Mouse (Mus musculus) ES-E14 (cell line): Measurements from ENCODE around the gene Tecr. TPM values are rescaled to one million over a fixed set of nuclear protein-coding genes. Genes with fewer than 3 reads are reported as not detected.

ENCODE experiments used
- DNase-seq: peaks from one replicate; pipeline ENCODE4 v3.0.0-alpha.2; 2013; ENCODE audit warnings: low read depth, low spot score
- H3K27ac ChIP-seq: 2 replicates; pipeline ENCODE4 v1.5.1; 2012; ENCODE audit warnings: low read depth, mild to moderate bottlenecking, low read length, moderate library complexity, mixed read lengths; ENCODE audit not compliant: poor library complexity, insufficient read depth, severe bottlenecking
- H3K36me3 ChIP-seq: 2 replicates; pipeline ENCODE4 v1.6.1; 2012; ENCODE audit warnings: mild to moderate bottlenecking, low read length, moderate library complexity, mixed read lengths; ENCODE audit not compliant: control insufficient read depth, poor library complexity, insufficient read depth, severe bottlenecking
- H3K4me1 ChIP-seq, 2 experiments: fragments of 150-350 bp in 1 of 2; sonication (generic) in 1 of 2; 2 replicates each; pipeline ENCODE4 v1.6.1; 2012; ENCODE audit warnings: low read length in 2 of 2, mild to moderate bottlenecking in 1 of 2, mixed read lengths in 1 of 2; ENCODE audit not compliant: control insufficient read depth in 2 of 2, insufficient read depth in 2 of 2, poor library complexity in 1 of 2
- H3K4me3 ChIP-seq, 2 experiments: fragments of 150-350 bp in 1 of 2; sonication (generic) in 1 of 2; 2 replicates each; pipeline ENCODE4 v1.5.1; 2012; ENCODE audit warnings: low read length in 2 of 2, low read depth in 1 of 2, mild to moderate bottlenecking in 1 of 2, mixed read lengths in 1 of 2; ENCODE audit not compliant: insufficient read depth in 1 of 2, poor library complexity in 1 of 2, severe bottlenecking in 1 of 2
- H3K9ac ChIP-seq: 2 replicates; pipeline ENCODE4 v1.6.1; 2012; ENCODE audit warnings: low read depth, mild to moderate bottlenecking, low read length, mixed read lengths; ENCODE audit not compliant: poor library complexity, insufficient read depth, severe bottlenecking
- H3K9me3 ChIP-seq: fragments of 150-350 bp; sonication (generic); 2 replicates; pipeline ENCODE4 v1.6.1; 2012; ENCODE audit warnings: low read depth, mild to moderate bottlenecking, low read length; ENCODE audit not compliant: control insufficient read depth, insufficient read depth
- CHD2 ChIP-seq: IDR thresholded peaks from 2 replicates; pipeline ENCODE4 v1.6.1; 2014; ENCODE audit warnings: mild to moderate bottlenecking, low read depth, low read length, inconsistent platforms
- HCFC1 ChIP-seq: IDR thresholded peaks from 2 replicates; pipeline ENCODE4 v1.6.1; 2012; ENCODE audit warnings: low read length, inconsistent platforms, borderline replicate concordance; ENCODE audit not compliant: insufficient read depth
- MAFK ChIP-seq: IDR thresholded peaks from 2 replicates; pipeline ENCODE4 v1.6.1; 2014; ENCODE audit warnings: mild to moderate bottlenecking, low read depth, low read length, inconsistent platforms; ENCODE audit not compliant: insufficient read depth
- ZC3H11A ChIP-seq: IDR thresholded peaks from 2 replicates; pipeline ENCODE4 v1.6.1; 2012; ENCODE audit warnings: low read depth, mild to moderate bottlenecking, inconsistent platforms, low read length, borderline replicate concordance
- ZNF384 ChIP-seq: IDR thresholded peaks from 2 replicates; pipeline ENCODE4 v1.6.1; 2012; ENCODE audit warnings: low read depth, low read length, inconsistent platforms
- in situ Hi-C, 2 experiments: fragments of 600-800 bp; cut with MboI; formaldehyde crosslinking; loops; one replicate each; pipeline ENCODE4 v1.15.1; 2025; ENCODE audit warnings: low sequenced_read_pairs in 2 of 2, inconsistent platforms in 1 of 2; ENCODE audit not compliant: unreplicated experiment in 2 of 2
- total RNA-seq: library from RNA; depleted of rRNA; stranded (reverse); fragments of 300-350 nt; gene quantifications from 2 replicates; pipeline ENCODE4 v1.2.3, GENCODE M21; 2012

Tecr gene
- total RNA-seq, 1 experiment = 246 TPM

GRCm38 (mm10) chr8:83594167-83595049 lies 13.4 kb downstream of the Tecr start:
- DNase-seq = peak; percentile 98
- in situ Hi-C loops = no loop called here
- TF ChIP-seq MAFK (no peak), ZC3H11A (no peak), HCFC1 (no peak), ZNF384 (no peak), CHD2 (no peak)
- Histone ChIP-seq H3K36me3 (peaks cover 3% of the 10 kb centered on the region; the same call in 1 of the 2 replicates), H3K9me3 (no peaks in the 10 kb centered on the region), H3K4me3 (peak overlapping the region; percentile 77 to 78), H3K27ac (no peak overlapping the region; the same call in 1 of the 2 replicates), H3K4me1 (peaks cover 2 to 8% of the 10 kb centered on the region in 2 experiments; a peak in 3 of 4 replicates), H3K9ac (peak overlapping the region; percentile 86)

- H3K4me3 ChIP-seq = peak overlapping the region; percentile 77 to 78
- H3K9ac ChIP-seq = peak overlapping the region; percentile 86
- H3K27ac ChIP-seq = no peak overlapping the region; the same call in 1 of the 2 replicates
- H3K36me3 ChIP-seq = peaks cover 8% of the 10 kb centered on the region; the same call in 1 of the 2 replicates
- H3K4me1 ChIP-seq = peaks cover 2 to 8% of the 10 kb centered on the region in 2 experiments; a peak in 3 of 4 replicates
- H3K9me3 ChIP-seq = no peaks in the 10 kb centered on the region
- no peak for DNase-seq
- in situ Hi-C loops = no loop called here
- TF ChIP-seq ZC3H11A = no peak
- TF ChIP-seq MAFK = no peak
- no peak for TF ChIP-seq ZNF384
- TF ChIP-seq CHD2 = no peak
- no peak for TF ChIP-seq HCFC1
Measured at GRCm38 (mm10) chr8:83593325-83594166, 14.2 kb downstream of the Tecr start.

- in situ Hi-C loops = no loop called here
- TF ChIP-seq HCFC1 = no peak
- TF ChIP-seq MAFK = no peak
- TF ChIP-seq CHD2 = no peak
Measured at GRCm38 (mm10) chr8:83592682-83593081, 15.1 kb downstream of the Tecr start.

GRCm38 (mm10) chr8:83590488-83591023 lies 17.2 kb downstream of the Tecr start:
- DNase-seq = no peak
- Histone ChIP-seq H3K36me3 (peaks cover 11% of the 10 kb centered on the region; the same call in 1 of the 2 replicates), H3K9ac (no peak overlapping the region), H3K27ac (no peak overlapping the region), H3K4me3 (no peak overlapping the region), H3K4me1 (peaks cover 2 to 8% of the 10 kb centered on the region in 2 experiments; a peak in 3 of 4 replicates), H3K9me3 (no peaks in the 10 kb centered on the region)
- in situ Hi-C loops = no loop called here
- TF ChIP-seq MAFK (no peak), ZC3H11A (no peak), ZNF384 (no peak), CHD2 (no peak), HCFC1 (no peak)

More at GRCm38 (mm10) chr8:83592682-83593081, 15.1 kb downstream of the Tecr start:
- H3K36me3 ChIP-seq = peaks cover 11% of the 10 kb centered on the region; the same call in 1 of the 2 replicates
- H3K4me1 ChIP-seq = peaks cover 2 to 8% of the 10 kb centered on the region in 2 experiments; a peak in 3 of 4 replicates
- H3K4me3 ChIP-seq = peak overlapping the region; percentile 41 to 77
- no peaks in the 10 kb centered on the region for H3K9me3 ChIP-seq
- H3K27ac ChIP-seq = no peak overlapping the region
- no peak for DNase-seq
- peak overlapping the region; percentile 57; the same call in 1 of the 2 replicates for H3K9ac ChIP-seq
